In genomic region chr5:146900331-146900730, GRCm38 (mm10) we compare ENCODE assay signal across 15 mouse cellular contexts. TPM values are rescaled to one million over a fixed set of nuclear protein-coding genes. Genes with fewer than 3 reads are reported as not detected.
DNase-seq lines count a peak whose midpoint lies in the region; ATAC-seq and TF ChIP-seq lines count a peak whose summit lies in the region.
"Had no signal": no experiment of that assay in that cellular context is flagged by ENCODE, and none has a peak within 500 bp of the region (broad histone marks: within the 10 kb centered on the region; RNA-seq: fewer than 3 reads in every experiment).

No protein-coding gene starts in this region.

- no peak for TF ChIP-seq EP300 in lung, postnatal 0 days (IDR thresholded peaks at IDR 0.05)

- H3K27me3 ChIP-seq in forebrain, embryonic 14.5 days (replicated peaks; ENCODE audit: control insufficient read depth, insufficient read depth, low read length) = no peaks in the 10 kb centered on the region
- H3K27me3 ChIP-seq in forebrain, embryonic 15.5 days = no peaks in the 10 kb centered on the region
- no peaks in the 10 kb centered on the region for H3K27me3 ChIP-seq in intestine, embryonic 15.5 days (replicated peaks)
- no peaks in the 10 kb centered on the region for H3K27me3 ChIP-seq in intestine, embryonic 16.5 days (replicated peaks; ENCODE audit: control insufficient read depth, insufficient read depth, low read length)
- no peaks in the 10 kb centered on the region for H3K27me3 ChIP-seq in lung, postnatal 0 days (replicated peaks; ENCODE audit: insufficient read depth, low read length)
- H3K27me3 ChIP-seq: liver, embryonic 15.5 days had no signal

- H3K4me1 ChIP-seq in forebrain, embryonic 14.5 days (ENCODE audit: control insufficient read depth, insufficient read depth, low read length) = no peaks in the 10 kb centered on the region
- no peaks in the 10 kb centered on the region for H3K4me1 ChIP-seq in forebrain, embryonic 15.5 days
- no peaks in the 10 kb centered on the region for H3K4me1 ChIP-seq in intestine, embryonic 15.5 days (replicated peaks)
- no peaks in the 10 kb centered on the region for H3K4me1 ChIP-seq in intestine, embryonic 16.5 days (ENCODE audit: control insufficient read depth, insufficient read depth, low read length)
- no peaks in the 10 kb centered on the region for H3K4me1 ChIP-seq in lung, postnatal 0 days (ENCODE audit: insufficient read depth, low read depth, low read length)
- H3K4me1 ChIP-seq: liver, embryonic 15.5 days had no signal

- DNase-seq in forebrain, embryonic 14.5 days (ENCODE audit: low spot score) = peak; percentile 51
- DNase-seq in lung, postnatal 10 days = peak; percentile 45
- no peak for DNase-seq in lung, postnatal 0 days (ENCODE audit: low spot score)
- peak; percentile 52 for DNase-seq in brain, embryonic 14.5 days (ENCODE audit: low read depth)
- DNase-seq in layer of hippocampus, adult 11-12 months (ENCODE audit: low spot score) = no peak
- DNase-seq: adrenal gland, postnatal 14 days; cerebellum, adult 8-10 months; gastrocnemius, postnatal 36 days; spleen, adult 18-20 months; thymus, postnatal 14 days had no signal

- no peak overlapping the region for H3K4me2 ChIP-seq in forebrain, embryonic 14.5 days (ENCODE audit: low read length)
- H3K4me2 ChIP-seq in forebrain, embryonic 15.5 days (replicated peaks) = no peak overlapping the region
- H3K4me2 ChIP-seq in intestine, embryonic 15.5 days (replicated peaks) = no peak overlapping the region
- no peak overlapping the region for H3K4me2 ChIP-seq in intestine, embryonic 16.5 days (ENCODE audit: low read depth, low read length)
- no peak overlapping the region for H3K4me2 ChIP-seq in lung, postnatal 0 days (replicated peaks; ENCODE audit: low read depth, low read length)
- H3K4me2 ChIP-seq: liver, embryonic 15.5 days had no signal

- no peak for TF ChIP-seq CTCF in lung, postnatal 0 days (IDR thresholded peaks at IDR 0.05)
- no peak for TF ChIP-seq CTCF in brain, embryonic 14.5 days (IDR thresholded peaks at IDR 0.05; ENCODE audit: borderline replicate concordance, extremely low read depth, insufficient read depth, insufficient read length)

- H3K36me3 ChIP-seq in forebrain, embryonic 14.5 days (ENCODE audit: control insufficient read depth, insufficient read depth, low read length) = no peaks in the 10 kb centered on the region
- H3K36me3 ChIP-seq in forebrain, embryonic 15.5 days = no peaks in the 10 kb centered on the region
- H3K36me3 ChIP-seq in intestine, embryonic 15.5 days = no peaks in the 10 kb centered on the region
- no peaks in the 10 kb centered on the region for H3K36me3 ChIP-seq in intestine, embryonic 16.5 days (ENCODE audit: control insufficient read depth, insufficient read depth, low read length)
- H3K36me3 ChIP-seq in lung, postnatal 0 days (ENCODE audit: insufficient read depth, low read length) = no peaks in the 10 kb centered on the region
- H3K36me3 ChIP-seq: liver, embryonic 15.5 days had no signal

- no peak for TF ChIP-seq POLR2A in brain, embryonic 14.5 days (IDR thresholded peaks at IDR 0.05; ENCODE audit: borderline replicate concordance, extremely low read depth, insufficient read depth, insufficient read length, poor library complexity, severe bottlenecking)

- no peak overlapping the region for H3K4me3 ChIP-seq in forebrain, embryonic 14.5 days (ENCODE audit: low read depth, low read length)
- H3K4me3 ChIP-seq in forebrain, embryonic 15.5 days = no peak overlapping the region
- no peak overlapping the region for H3K4me3 ChIP-seq in intestine, embryonic 15.5 days (replicated peaks)
- H3K4me3 ChIP-seq in intestine, embryonic 16.5 days (ENCODE audit: low read length) = no peak overlapping the region
- no peak overlapping the region for H3K4me3 ChIP-seq in lung, postnatal 0 days (ENCODE audit: low read depth, low read length)
- H3K4me3 ChIP-seq: liver, embryonic 15.5 days had no signal

- H3K9me3 ChIP-seq in forebrain, embryonic 14.5 days (replicated peaks; ENCODE audit: control insufficient read depth, low read length) = no peaks in the 10 kb centered on the region
- no peaks in the 10 kb centered on the region for H3K9me3 ChIP-seq in forebrain, embryonic 15.5 days
- no peaks in the 10 kb centered on the region for H3K9me3 ChIP-seq in intestine, embryonic 15.5 days
- no peaks in the 10 kb centered on the region for H3K9me3 ChIP-seq in intestine, embryonic 16.5 days (ENCODE audit: control insufficient read depth, low read length)
- no peaks in the 10 kb centered on the region for H3K9me3 ChIP-seq in lung, postnatal 0 days (ENCODE audit: low read length)
- H3K9me3 ChIP-seq: liver, embryonic 15.5 days had no signal

- no peak for ATAC-seq in forebrain, embryonic 14.5 days
- no peak for ATAC-seq in forebrain, embryonic 15.5 days (replicated peaks)
- 0 out of 2 replicates have a peak, but pooled peaks have one; percentile 21 for ATAC-seq in intestine, embryonic 15.5 days
- ATAC-seq in intestine, embryonic 16.5 days = no peak
- no peak; the same call in 1 of the 2 replicates for ATAC-seq in lung, postnatal 0 days
- ATAC-seq: midbrain, embryonic 16.5 days had no signal

- H3K9ac ChIP-seq in forebrain, embryonic 14.5 days (ENCODE audit: low read length) = no peak overlapping the region
- no peak overlapping the region for H3K9ac ChIP-seq in forebrain, embryonic 15.5 days (replicated peaks)
- no peak overlapping the region for H3K9ac ChIP-seq in intestine, embryonic 15.5 days
- H3K9ac ChIP-seq in intestine, embryonic 16.5 days (ENCODE audit: low read depth, low read length) = no peak overlapping the region
- H3K9ac ChIP-seq in lung, postnatal 0 days (replicated peaks; ENCODE audit: low read depth) = no peak overlapping the region
- H3K9ac ChIP-seq: liver, embryonic 15.5 days had no signal

- H3K27ac ChIP-seq in forebrain, embryonic 14.5 days (ENCODE audit: low read depth, low read length) = no peak overlapping the region
- no peak overlapping the region for H3K27ac ChIP-seq in forebrain, embryonic 15.5 days (replicated peaks)
- no peak overlapping the region for H3K27ac ChIP-seq in intestine, embryonic 15.5 days
- H3K27ac ChIP-seq in intestine, embryonic 16.5 days (ENCODE audit: low read length) = no peak overlapping the region
- no peak overlapping the region for H3K27ac ChIP-seq in lung, postnatal 0 days (ENCODE audit: low read length)
- H3K27ac ChIP-seq: liver, embryonic 15.5 days had no signal

- 34% methylated on average over 7 of the region's 7 CpGs for WGBS in forebrain, embryonic 14.5 days
- WGBS in forebrain, embryonic 15.5 days = 34% methylated on average over 7 of the region's 7 CpGs
- WGBS in intestine, embryonic 15.5 days = 43% methylated on average over 7 of the region's 7 CpGs
- WGBS in intestine, embryonic 16.5 days = 39% methylated on average over 7 of the region's 7 CpGs
- WGBS in lung, postnatal 0 days = 38% methylated on average over 7 of the region's 7 CpGs

RNA-seq across cellular contexts. Expression of gene Gtf3a, which starts 48.1 kb away (rescaled TPM):
- polyA plus RNA-seq in forebrain, embryonic 14.5 days (2014; fragmentation: Nextera tagmentation; extraction: Ambion mirVana) = 99.7 and 110 TPM in 2 replicates
- polyA plus RNA-seq in forebrain, embryonic 15.5 days (2015; fragmentation: Nextera tagmentation; extraction: Ambion mirVana) = 123 and 124 TPM in 2 replicates
- polyA plus RNA-seq in intestine, embryonic 15.5 days (2015; fragmentation: Nextera tagmentation; extraction: Ambion mirVana) = 132 TPM in 2 replicates
- polyA plus RNA-seq in intestine, embryonic 16.5 days (2015; fragmentation: Nextera tagmentation; extraction: Ambion mirVana) = 127 and 136 TPM in 2 replicates
- polyA plus RNA-seq in lung, postnatal 0 days (2015; fragmentation: Nextera tagmentation; extraction: Ambion mirVana) = 60.3 and 63.8 TPM in 2 replicates
- 79.6 and 88.5 TPM in 2 replicates for polyA plus RNA-seq in brain, embryonic 14.5 days (2012; rRNA removed)

RNA-seq across cellular contexts. Expression of gene Rasl11a, which starts 55.5 kb away (rescaled TPM):
- 6.4 and 8.6 TPM in 2 replicates for polyA plus RNA-seq in forebrain, embryonic 14.5 days (2014; fragmentation: Nextera tagmentation; extraction: Ambion mirVana)
- polyA plus RNA-seq in forebrain, embryonic 15.5 days (2015; fragmentation: Nextera tagmentation; extraction: Ambion mirVana) = 11.9 and 13.4 TPM in 2 replicates
- polyA plus RNA-seq in intestine, embryonic 15.5 days (2015; fragmentation: Nextera tagmentation; extraction: Ambion mirVana) = 26.8 and 32.7 TPM in 2 replicates
- polyA plus RNA-seq in intestine, embryonic 16.5 days (2015; fragmentation: Nextera tagmentation; extraction: Ambion mirVana) = 26.5 and 28.3 TPM in 2 replicates
- polyA plus RNA-seq in lung, postnatal 0 days (2015; fragmentation: Nextera tagmentation; extraction: Ambion mirVana) = 101 and 138 TPM in 2 replicates
- polyA plus RNA-seq in brain, embryonic 14.5 days (2012; rRNA removed) = 5.5 and 6.5 TPM in 2 replicates

Comparison
In these comparisons a context has a peak if more than half of its experiments do, and no peak if none do; other contexts are left out.
1. DNase-seq: peak in forebrain, embryonic 14.5 days (single experiment), lung, postnatal 10 days (single experiment) and brain, embryonic 14.5 days (single experiment); none in lung, postnatal 0 days (single experiment) and layer of hippocampus, adult 11-12 months (single experiment).